Mouse (Mus musculus) C2C12 (cell line): Measurements from ENCODE around the gene Tbc1d10c. TPM values are rescaled to one million over a fixed set of nuclear protein-coding genes. Genes with fewer than 3 reads are reported as not detected.

Experiments
- H3K27me3 ChIP-seq: one replicate; pipeline ENCODE4 v1.6.1; 2011; ENCODE audit not compliant: control insufficient read depth, insufficient read depth, insufficient read length
- H3K36me3 ChIP-seq: one replicate; pipeline ENCODE4 v1.6.1; 2011; ENCODE audit not compliant: control insufficient read depth, insufficient read depth
- H3K4me3 ChIP-seq: one replicate; pipeline ENCODE4 v1.5.1; 2011; ENCODE audit warnings: mild to moderate bottlenecking, control low read depth; ENCODE audit not compliant: poor library complexity, insufficient read depth, severe bottlenecking
- H3K79me2 ChIP-seq: one replicate; pipeline ENCODE4 v1.6.1; 2011; ENCODE audit not compliant: control insufficient read depth, insufficient read depth
- H3K79me3 ChIP-seq: one replicate; pipeline ENCODE4 v1.6.1; 2011; ENCODE audit warnings: low read depth, control low read depth
- H3ac ChIP-seq: one replicate; pipeline ENCODE3; 2011; ENCODE audit warnings: low read depth; ENCODE audit not compliant: control insufficient read depth, insufficient read length
- CEBPB ChIP-seq: IDR thresholded peaks from one replicate; pipeline ENCODE4 v1.6.1; 2011; ENCODE audit warnings: low read depth, mild to moderate bottlenecking, control low read depth, moderate library complexity
- CTCF ChIP-seq: IDR thresholded peaks from one replicate; pipeline ENCODE4 v1.5.1; 2011; ENCODE audit not compliant: control insufficient read depth, insufficient read depth, insufficient read length
- FOSL1 ChIP-seq: IDR thresholded peaks from one replicate; pipeline ENCODE4 v1.8.0; 2011; ENCODE audit warnings: mild to moderate bottlenecking, low read length; ENCODE audit not compliant: poor library complexity, insufficient read depth, severe bottlenecking
- MAX ChIP-seq: IDR thresholded peaks from one replicate; pipeline ENCODE4 v1.6.1; 2011; ENCODE audit warnings: mild to moderate bottlenecking, control low read depth
- MYOD1 ChIP-seq: IDR thresholded peaks from one replicate; pipeline ENCODE4 v1.6.1; 2011; ENCODE audit warnings: low read depth; ENCODE audit not compliant: control insufficient read depth, insufficient read length
- MYOG ChIP-seq: IDR thresholded peaks from one replicate; pipeline ENCODE4 v1.6.1; 2011; ENCODE audit not compliant: control insufficient read depth, insufficient read length; ENCODE audit errors: extremely low read depth
- USF1 ChIP-seq: IDR thresholded peaks from one replicate; pipeline ENCODE4 v1.6.1; 2011; ENCODE audit warnings: low read depth, mild to moderate bottlenecking, control low read depth, moderate library complexity
- polyA plus RNA-seq: library from polyadenylated mRNA; unstranded; fragments of >200 nt; fragmentation: generic; extraction: Trizol; gene quantifications from one replicate; pipeline ENCODE4 v1.2.1, GENCODE M21; 2012; ENCODE audit warnings: missing spikeins

Tbc1d10c gene
- polyA plus RNA-seq, 1 experiment = 0.26 TPM

GRCm38 (mm10) chr19:4197180-4197579 lies 6.1 kb upstream of the Tbc1d10c start:
- Histone ChIP-seq H3K4me3 (no peak overlapping the region), H3K79me2 (peaks cover 73% of the 10 kb centered on the region), H3K36me3 (peaks cover 67% of the 10 kb centered on the region), H3K79me3 (peaks cover 38% of the 10 kb centered on the region), H3ac (no peak overlapping the region), H3K27me3 (no peaks in the 10 kb centered on the region)
- TF ChIP-seq USF1 = no peak
- TF ChIP-seq MYOD1 = no peak
- TF ChIP-seq FOSL1 = no peak
- TF ChIP-seq MAX = no peak

- Histone ChIP-seq H3K79me3 (peaks cover 38% of the 10 kb centered on the region), H3K79me2 (peaks cover 75% of the 10 kb centered on the region), H3K36me3 (peaks cover 67% of the 10 kb centered on the region), H3ac (no peak overlapping the region), H3K4me3 (no peak overlapping the region), H3K27me3 (no peaks in the 10 kb centered on the region)
- TF ChIP-seq MAX = no peak
- peak; percentile 25 for TF ChIP-seq USF1
Observed at GRCm38 (mm10) chr19:4196548-4196947, 5.5 kb upstream of the Tbc1d10c start.

- Histone ChIP-seq H3K27me3 (no peaks in the 10 kb centered on the region), H3K36me3 (peaks cover 67% of the 10 kb centered on the region), H3K79me3 (peaks cover 38% of the 10 kb centered on the region), H3ac (no peak overlapping the region), H3K4me3 (no peak overlapping the region), H3K79me2 (peaks cover 71% of the 10 kb centered on the region)
- TF ChIP-seq MAX = no peak
- TF ChIP-seq FOSL1 = no peak
- TF ChIP-seq MYOD1 = no peak
- TF ChIP-seq CTCF = no peak
- no peak for TF ChIP-seq MYOG
- TF ChIP-seq USF1 = no peak
- no peak for TF ChIP-seq CEBPB
Observed at GRCm38 (mm10) chr19:4196048-4196447, 5.0 kb upstream of the Tbc1d10c start.

- H3ac ChIP-seq = no peak overlapping the region
- TF ChIP-seq MYOG (no peak), MYOD1 (no peak), FOSL1 (no peak), USF1 (no peak), CTCF (no peak), MAX (no peak)
- H3K4me3 ChIP-seq = no peak overlapping the region
- no peaks in the 10 kb centered on the region for H3K27me3 ChIP-seq
- peaks cover 67% of the 10 kb centered on the region for H3K36me3 ChIP-seq
- H3K79me3 ChIP-seq = peaks cover 29% of the 10 kb centered on the region
- peaks cover 60% of the 10 kb centered on the region for H3K79me2 ChIP-seq
Observed at GRCm38 (mm10) chr19:4194776-4195650, 3.9 kb upstream of the Tbc1d10c start.

DNA sequence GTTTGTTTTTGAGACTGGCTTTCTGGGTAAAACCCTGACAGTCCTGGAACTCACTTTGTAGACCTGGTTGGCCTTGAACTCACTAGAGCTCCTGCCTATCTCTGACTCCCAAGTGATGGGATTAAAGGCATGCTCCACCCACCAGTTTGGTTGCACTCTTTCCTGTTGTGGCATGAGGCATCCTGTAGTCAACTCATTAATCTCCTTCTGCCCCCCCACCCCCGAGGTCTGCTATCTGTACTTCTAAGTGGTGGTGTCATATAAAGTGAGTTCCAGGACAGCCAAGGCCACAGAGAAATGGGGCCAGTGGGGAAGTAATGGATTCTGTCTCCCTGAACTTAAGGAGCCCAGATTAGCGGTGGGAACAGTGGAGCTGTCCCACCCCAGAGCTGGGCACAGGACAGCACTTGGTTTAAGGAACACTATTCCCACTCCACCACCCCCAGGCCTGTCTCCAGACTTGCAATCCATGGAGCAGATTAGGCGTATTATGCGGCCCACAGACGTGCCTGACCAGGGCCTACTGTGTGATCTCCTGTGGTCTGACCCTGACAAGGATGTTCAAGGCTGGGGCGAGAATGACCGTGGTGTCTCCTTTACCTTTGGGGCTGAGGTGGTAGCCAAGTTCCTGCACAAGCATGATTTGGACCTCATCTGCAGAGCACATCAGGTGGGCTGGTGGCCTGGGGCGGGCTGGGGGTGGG lies 3.1 kb upstream of the Tbc1d10c start:
- TF ChIP-seq MAX (no peak), CEBPB (no peak), MYOG (no peak), USF1 (no peak), MYOD1 (no peak), CTCF (no peak), FOSL1 (no peak)
- Histone ChIP-seq H3K4me3 (no peak overlapping the region), H3ac (no peak overlapping the region), H3K79me3 (peaks cover 25% of the 10 kb centered on the region), H3K36me3 (peaks cover 58% of the 10 kb centered on the region), H3K27me3 (no peaks in the 10 kb centered on the region), H3K79me2 (peaks cover 52% of the 10 kb centered on the region)
